Mouse (Mus musculus) forebrain, embryonic 16.5 days (tissue): Measurements from ENCODE around the gene Tpra1. TPM values are rescaled to one million over a fixed set of nuclear protein-coding genes. Genes with fewer than 3 reads are reported as not detected.

Source experiments
- ATAC-seq: fragments of 200-750 bp; cut with Nextera tagmentation; 2 replicates; pipeline ENCODE4 v1.8.0; 2017; ENCODE audit warnings: mild to moderate bottlenecking, moderate library complexity
- H3K27ac ChIP-seq: fragments of 300-500 bp; sonication (generic); 2 replicates; pipeline ENCODE4 v1.5.1; 2014; ENCODE audit warnings: low read length, control low read depth
- H3K27me3 ChIP-seq: fragments of 300-500 bp; sonication (generic); replicated peaks from 2 replicates; pipeline ENCODE4 v1.6.1; 2014; ENCODE audit warnings: low read length; ENCODE audit not compliant: control insufficient read depth, insufficient read depth
- H3K36me3 ChIP-seq: fragments of 300-500 bp; sonication (generic); 2 replicates; pipeline ENCODE4 v1.6.1; 2014; ENCODE audit not compliant: control insufficient read depth, insufficient read depth
- H3K4me1 ChIP-seq: fragments of 300-500 bp; sonication (generic); replicated peaks from 2 replicates; pipeline ENCODE4 v1.6.1; 2014; ENCODE audit warnings: low read length; ENCODE audit not compliant: control insufficient read depth, insufficient read depth
- H3K4me2 ChIP-seq: fragments of 300-500 bp; sonication (generic); 2 replicates; pipeline ENCODE4 v1.6.1; 2014; ENCODE audit warnings: mild to moderate bottlenecking, low read length, control low read depth
- H3K4me3 ChIP-seq: fragments of 300-500 bp; sonication (generic); replicated peaks from 2 replicates; pipeline ENCODE4 v1.5.1; 2014; ENCODE audit warnings: mild to moderate bottlenecking, low read length, control low read depth
- H3K9ac ChIP-seq: fragments of 300-500 bp; sonication (generic); replicated peaks from 2 replicates; pipeline ENCODE4 v1.6.1; 2014; ENCODE audit warnings: low read depth, low read length, control low read depth
- H3K9me3 ChIP-seq: fragments of 300-500 bp; sonication (generic); 2 replicates; pipeline ENCODE4 v1.6.1; 2016; ENCODE audit warnings: low read length; ENCODE audit not compliant: control insufficient read depth
- WGBS: fragments of 180-500 bp; shearing (Covaris S2); extraction: QIAGEN DNeasy Blood & Tissue Kit; methylation state at CpG from one replicate; pipeline ENCODE4 v1.1.7; 2014; 5-methylcytosine and 5-hydroxymethylcytosine counted together
- polyA plus RNA-seq: library from polyadenylated mRNA; unstranded; fragments of >200 nt; fragmentation: Nextera tagmentation; extraction: Ambion mirVana; gene quantifications from 2 replicates; pipeline ENCODE4 v1.2.1, GENCODE M21; 2015

Gene Tpra1
- polyA plus RNA-seq, 1 experiment from 2014 or later, result 70.0 TPM

DNA sequence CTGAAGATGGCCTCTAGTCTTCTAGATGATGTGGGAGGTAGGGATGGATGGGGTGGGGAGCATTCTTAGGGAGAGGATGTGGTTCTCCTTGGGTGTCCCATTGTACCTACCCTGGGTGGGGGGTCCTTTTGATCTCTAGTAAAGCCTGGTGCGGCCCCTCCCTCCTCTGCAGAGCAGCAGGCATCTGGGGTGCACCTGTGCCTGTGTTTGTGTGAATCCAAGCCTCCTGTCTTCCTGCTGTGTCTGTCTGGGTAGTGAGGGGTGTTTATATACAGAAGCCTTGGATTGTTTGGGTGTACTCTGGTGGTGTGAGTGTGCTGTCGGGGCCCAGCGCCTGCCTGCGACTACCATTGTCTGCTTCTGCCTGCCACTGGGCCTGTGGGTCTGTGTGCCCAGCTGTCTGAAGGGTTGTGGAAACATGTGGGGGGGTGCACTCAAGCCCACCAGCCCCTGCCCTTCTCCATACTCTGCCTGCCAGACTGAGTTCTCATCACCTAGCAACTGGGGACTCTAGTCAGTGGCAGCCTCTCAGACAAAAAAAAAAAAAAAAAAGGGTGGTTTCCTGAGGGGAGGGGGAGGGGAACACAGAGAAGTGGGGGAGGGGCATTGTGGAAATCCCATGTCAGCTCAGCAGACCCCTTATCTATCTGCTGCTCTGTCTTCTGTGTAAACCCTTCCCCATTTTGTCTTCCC is 36.1 kb downstream of the Tpra1 start:
- peak; percentile 63 for ATAC-seq
- peaks cover 9% of the 10 kb centered on the region for H3K27me3 ChIP-seq
- H3K9me3 ChIP-seq, result no peaks in the 10 kb centered on the region
- 10% methylated on average over 4 of the region's 4 CpGs for WGBS
- peak overlapping the region; percentile 40; the same call in 1 of the 2 replicates for H3K9ac ChIP-seq
- no peak overlapping the region for H3K4me2 ChIP-seq
- no peak overlapping the region for H3K4me3 ChIP-seq
- peaks cover 58% of the 10 kb centered on the region for H3K4me1 ChIP-seq
- no peaks in the 10 kb centered on the region for H3K36me3 ChIP-seq
- peak overlapping the region; percentile 69 for H3K27ac ChIP-seq

DNA sequence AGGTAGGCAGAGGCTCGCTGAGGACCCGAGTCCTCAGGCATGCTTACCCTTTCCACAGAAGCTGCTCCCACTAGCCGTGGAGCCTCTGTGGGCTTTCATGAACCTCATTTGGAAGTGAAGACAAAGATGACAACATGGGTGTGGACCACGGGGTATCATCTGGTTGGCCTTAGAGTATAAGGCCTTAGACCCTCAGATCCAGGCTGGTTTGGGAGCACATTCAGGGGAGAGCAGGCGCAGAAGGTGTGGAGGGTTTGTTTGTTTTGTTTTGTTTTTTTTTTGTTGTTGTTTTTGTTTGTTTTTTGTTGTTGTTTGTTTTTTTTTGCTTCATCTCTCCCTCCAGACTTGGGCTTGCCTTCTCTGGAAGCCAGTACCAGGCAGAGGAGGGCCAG is 36.6 kb downstream of the Tpra1 start:
- Histone ChIP-seq H3K27ac (peak overlapping the region; percentile 56), H3K9me3 (no peaks in the 10 kb centered on the region), H3K9ac (no peak overlapping the region), H3K4me3 (no peak overlapping the region), H3K4me2 (no peak overlapping the region), H3K4me1 (peaks cover 63% of the 10 kb centered on the region), H3K36me3 (no peaks in the 10 kb centered on the region), H3K27me3 (peaks cover 9% of the 10 kb centered on the region)
- no peak for ATAC-seq
- WGBS, result 61% methylated on average over 5 of the region's 5 CpGs

DNA sequence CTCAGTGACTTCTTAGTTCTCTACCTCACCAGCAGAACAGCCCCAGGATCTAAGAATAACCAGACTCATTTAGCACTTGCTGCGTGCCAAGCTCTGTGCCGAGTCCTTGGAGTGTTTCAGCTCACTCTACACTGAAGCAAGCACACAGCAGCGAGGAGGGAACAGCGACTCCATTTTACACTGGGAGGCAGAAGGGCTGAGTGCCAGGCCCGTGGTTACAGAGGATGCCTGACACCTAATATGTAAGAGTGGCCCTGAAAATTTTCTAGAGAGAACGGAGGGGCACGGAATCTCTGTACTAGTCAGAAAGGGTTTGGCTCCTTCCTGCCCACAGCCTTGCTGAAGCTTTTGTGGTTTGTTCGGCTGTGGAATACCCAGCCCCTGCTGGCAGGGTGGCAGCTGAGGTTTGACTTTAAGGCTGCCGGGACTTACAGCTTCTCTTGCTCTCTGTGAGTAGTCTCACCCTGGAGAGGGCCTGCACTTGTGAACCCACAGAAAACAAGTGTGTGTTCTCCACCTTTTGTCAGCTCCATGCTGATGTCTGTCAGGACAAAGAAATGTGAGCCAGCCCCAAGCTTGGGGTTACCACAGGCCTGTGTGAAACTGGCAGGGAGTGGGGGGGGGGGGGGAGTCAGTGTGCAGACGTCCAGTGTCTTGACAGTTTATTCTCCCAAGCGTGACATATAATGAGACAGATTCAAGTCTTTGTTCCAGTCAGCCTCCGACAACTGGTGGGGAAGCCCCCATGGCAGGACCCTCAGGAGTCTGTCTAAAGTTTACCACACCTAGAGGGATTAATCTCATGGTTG is 37.4 kb downstream of the Tpra1 start:
- peaks cover 67% of the 10 kb centered on the region for H3K4me1 ChIP-seq
- H3K27ac ChIP-seq, result peak overlapping the region; percentile 46; the same call in 1 of the 2 replicates
- H3K36me3 ChIP-seq, result no peaks in the 10 kb centered on the region
- no peaks in the 10 kb centered on the region for H3K9me3 ChIP-seq
- peak overlapping the region; percentile 30 for H3K9ac ChIP-seq
- ATAC-seq, result no peak
- H3K27me3 ChIP-seq, result peaks cover 6% of the 10 kb centered on the region; the same call in 1 of the 2 replicates
- WGBS, result 28% methylated on average over 12 of the region's 12 CpGs
- H3K4me3 ChIP-seq, result no peak overlapping the region
- no peak overlapping the region for H3K4me2 ChIP-seq

DNA sequence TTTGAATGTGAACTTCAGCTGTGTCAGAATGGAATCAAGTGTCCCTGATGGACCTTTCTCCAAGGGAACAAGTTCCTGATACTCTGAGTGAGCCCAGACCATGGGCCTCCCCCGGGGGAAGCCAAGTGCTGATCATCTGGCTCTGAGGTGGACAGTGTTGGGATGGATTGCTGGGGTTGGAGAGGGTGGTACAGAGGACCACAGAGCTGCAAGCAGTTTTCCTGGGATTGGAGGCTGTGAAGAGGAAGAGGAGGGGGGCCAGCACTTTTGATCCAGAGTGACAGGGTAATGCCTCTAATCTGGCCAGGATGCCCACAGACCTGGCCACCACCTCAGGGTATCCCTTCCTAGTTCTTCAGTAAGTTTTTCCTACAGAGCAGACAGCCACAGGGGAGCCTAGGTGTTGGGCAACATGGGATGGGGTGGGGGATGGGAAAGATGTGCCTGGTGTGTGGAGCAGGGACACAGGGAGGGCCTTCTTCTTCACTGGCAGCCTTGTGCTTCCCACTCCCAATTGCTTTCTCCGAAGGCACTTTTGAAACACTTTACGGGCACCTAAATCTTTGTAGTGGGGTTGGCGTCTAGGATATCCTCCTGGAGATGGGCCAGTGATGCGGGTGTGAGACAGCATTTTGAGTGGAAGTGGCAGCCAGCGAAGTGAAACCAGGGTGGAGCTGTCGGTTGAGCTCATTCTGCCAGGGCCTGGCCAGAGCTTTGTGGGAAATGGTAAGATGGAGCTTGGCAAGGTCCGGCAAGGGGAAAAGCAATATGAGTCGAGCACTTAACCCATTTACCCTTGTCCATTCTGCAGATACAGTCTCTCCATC is 38.3 kb downstream of the Tpra1 start:
- H3K27ac ChIP-seq, result no peak overlapping the region
- WGBS, result 68% methylated on average over 9 of the region's 9 CpGs
- H3K4me1 ChIP-seq, result peaks cover 63% of the 10 kb centered on the region
- peaks cover 6% of the 10 kb centered on the region; the same call in 1 of the 2 replicates for H3K27me3 ChIP-seq
- H3K36me3 ChIP-seq, result no peaks in the 10 kb centered on the region
- H3K4me2 ChIP-seq, result no peak overlapping the region
- no peaks in the 10 kb centered on the region for H3K9me3 ChIP-seq
- ATAC-seq, result no peak
- no peak overlapping the region for H3K9ac ChIP-seq
- no peak overlapping the region for H3K4me3 ChIP-seq

DNA sequence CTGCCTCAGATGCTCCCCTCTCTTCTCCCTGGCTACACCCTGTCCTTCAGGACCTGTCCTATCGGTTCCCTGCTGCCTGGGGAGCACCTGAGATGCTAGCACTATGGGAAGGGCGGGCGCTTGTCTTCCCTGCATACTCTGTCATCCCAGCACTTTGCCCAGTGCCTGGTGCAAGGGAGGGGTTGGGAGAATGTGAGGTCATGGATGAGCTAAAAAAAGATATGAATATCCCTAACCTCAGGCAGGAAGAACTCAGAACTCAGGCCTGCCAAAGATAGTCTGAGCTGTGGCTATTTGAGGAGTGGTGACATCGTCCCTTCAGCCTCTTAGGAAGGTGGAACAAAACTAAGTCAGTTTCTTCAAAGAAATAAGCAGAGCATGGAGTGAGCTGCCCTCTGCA is 39.6 kb downstream of the Tpra1 start:
- WGBS, result 75% methylated on average over 4 of the region's 4 CpGs
- H3K27ac ChIP-seq, result no peak overlapping the region; the same call in 1 of the 2 replicates
- H3K36me3 ChIP-seq, result no peaks in the 10 kb centered on the region
- no peak overlapping the region for H3K9ac ChIP-seq
- H3K9me3 ChIP-seq, result no peaks in the 10 kb centered on the region
- H3K4me1 ChIP-seq, result peaks cover 66% of the 10 kb centered on the region
- no peak for ATAC-seq
- no peak overlapping the region for H3K4me2 ChIP-seq
- no peaks in the 10 kb centered on the region for H3K27me3 ChIP-seq
- no peak overlapping the region for H3K4me3 ChIP-seq

- Histone ChIP-seq H3K36me3 (no peaks in the 10 kb centered on the region), H3K9ac (peak overlapping the region; percentile 30), H3K4me3 (peak overlapping the region; percentile 23), H3K9me3 (no peaks in the 10 kb centered on the region), H3K4me2 (peak overlapping the region; percentile 45), H3K27me3 (no peaks in the 10 kb centered on the region), H3K27ac (peak overlapping the region; percentile 66), H3K4me1 (peaks cover 66% of the 10 kb centered on the region)
- peak; percentile 79 for ATAC-seq
- 2% methylated on average over 8 of the region's 8 CpGs for WGBS
Observed at GRCm38 (mm10) chr6:88942595-88942994, 40.5 kb downstream of the Tpra1 start.

DNA sequence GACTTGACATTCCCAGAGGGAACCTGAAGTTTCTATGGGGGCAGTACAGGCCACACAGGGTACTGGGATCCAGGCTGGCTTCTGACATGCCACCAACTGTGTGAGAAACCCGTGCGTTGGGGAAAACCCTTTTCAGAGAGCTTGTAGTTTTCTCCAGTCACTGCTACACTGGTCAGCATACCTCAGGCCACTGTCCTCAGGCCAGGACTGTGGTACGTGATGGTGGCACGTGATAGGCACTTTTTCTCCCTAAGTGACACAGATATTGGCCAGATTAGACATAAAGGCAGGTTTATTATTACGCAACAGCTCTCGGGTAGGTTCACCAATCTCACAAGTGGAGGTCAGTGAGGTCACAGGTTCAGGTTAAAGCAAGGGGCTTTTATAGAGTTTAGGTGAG is 41.6 kb downstream of the Tpra1 start:
- Histone ChIP-seq H3K36me3 (no peaks in the 10 kb centered on the region), H3K4me3 (no peak overlapping the region), H3K9me3 (no peaks in the 10 kb centered on the region), H3K27ac (peak overlapping the region; percentile 8; the same call in 1 of the 2 replicates), H3K4me1 (peaks cover 56% of the 10 kb centered on the region), H3K27me3 (no peaks in the 10 kb centered on the region), H3K9ac (no peak overlapping the region), H3K4me2 (no peak overlapping the region)
- ATAC-seq, result no peak
- WGBS, result 77% methylated on average over 6 of the region's 6 CpGs

- no peak for ATAC-seq
- no peak overlapping the region for H3K27ac ChIP-seq
- no peak overlapping the region for H3K9ac ChIP-seq
Observed at GRCm38 (mm10) chr6:88946442-88946841, 44.4 kb downstream of the Tpra1 start.

GRCm38 (mm10) chr6:88947771-88948170 is 45.7 kb downstream of the Tpra1 start:
- no peak for ATAC-seq
- Histone ChIP-seq H3K4me1 (peaks cover 16% of the 10 kb centered on the region), H3K9me3 (no peaks in the 10 kb centered on the region), H3K36me3 (no peaks in the 10 kb centered on the region), H3K27me3 (no peaks in the 10 kb centered on the region), H3K4me3 (no peak overlapping the region), H3K9ac (no peak overlapping the region), H3K4me2 (no peak overlapping the region), H3K27ac (no peak overlapping the region)

More at GRCm38 (mm10) chr6:88946442-88946841, 44.4 kb downstream of the Tpra1 start:
- Histone ChIP-seq H3K4me3 (no peak overlapping the region), H3K4me1 (peaks cover 28% of the 10 kb centered on the region), H3K4me2 (no peak overlapping the region), H3K36me3 (no peaks in the 10 kb centered on the region), H3K9me3 (no peaks in the 10 kb centered on the region), H3K27me3 (no peaks in the 10 kb centered on the region)
- WGBS, result 58% methylated on average over 6 of the region's 6 CpGs
